Comparison of ENCODE assay signal across 8 mouse cellular contexts in genomic region chr17:30575121-30575904, GRCm38 (mm10). TPM values are rescaled to one million over a fixed set of nuclear protein-coding genes. Genes with fewer than 3 reads are reported as not detected.
DNase-seq lines count a peak whose midpoint lies in the region; ATAC-seq and TF ChIP-seq lines count a peak whose summit lies in the region.

No protein-coding gene starts in this region.

- DNase-seq in left cerebral cortex, adult 18-20 months (ENCODE audit: low spot score in 2 of 2): peak; percentile 48 to 74
- DNase-seq in left cerebral cortex, postnatal 4 days: no peak
- peak; percentile 48 for DNase-seq in MEL-GATA-1-ER (ENCODE audit: extremely low read depth, low read depth)
- DNase-seq in embryonic facial prominence, embryonic 11.5 days (ENCODE audit: low spot score): no peak
- DNase-seq in liver: peak; percentile 42
- no peak for DNase-seq in embryo, embryonic 11 days

- H3K27me3 ChIP-seq in embryonic facial prominence, embryonic 11.5 days (ENCODE audit: control insufficient read depth, insufficient read depth, low read length): no peaks in the 10 kb centered on the region
- no peaks in the 10 kb centered on the region for H3K27me3 ChIP-seq in hindbrain, embryonic 13.5 days

- 8% methylated on average over 35 of the region's 35 CpGs for WGBS in embryonic facial prominence, embryonic 11.5 days
- 7% methylated on average over 35 of the region's 35 CpGs for WGBS in hindbrain, embryonic 13.5 days
- WGBS in olfactory bulb, adult 2 months: 1% methylated on average over 35 of the region's 35 CpGs

- H3K27ac ChIP-seq in embryonic facial prominence, embryonic 11.5 days (replicated peaks; ENCODE audit: low read depth, low read length): peak overlapping the region; percentile 5; the same call in 1 of the 2 replicates
- peak overlapping the region; percentile 96 for H3K27ac ChIP-seq in hindbrain, embryonic 13.5 days
- 0 out of 2 replicates have a peak overlapping the region, but pooled peaks have one; percentile 33 for H3K27ac ChIP-seq in olfactory bulb, adult 2 months (ENCODE audit: insufficient read depth, low read depth, low read length)

- peak; percentile 26 for ATAC-seq in embryonic facial prominence, embryonic 11.5 days (replicated peaks; ENCODE audit: insufficient number of reproducible peaks, low FRiP score, low TSS enrichment, low read depth)
- ATAC-seq in hindbrain, embryonic 13.5 days (ENCODE audit: low FRiP score): peak; percentile 24; the same call in 1 of the 2 replicates

- TF ChIP-seq CTCF in olfactory bulb, adult 2 months (IDR thresholded peaks at IDR 0.05; ENCODE audit: insufficient read depth, low read depth, low read length): no peak

- no peaks in the 10 kb centered on the region for H3K36me3 ChIP-seq in embryonic facial prominence, embryonic 11.5 days (replicated peaks; ENCODE audit: control insufficient read depth, insufficient read depth, low read depth, low read length)
- H3K36me3 ChIP-seq in hindbrain, embryonic 13.5 days: no peaks in the 10 kb centered on the region

- H3K9me3 ChIP-seq in embryonic facial prominence, embryonic 11.5 days (replicated peaks; ENCODE audit: control insufficient read depth, low read length): no peaks in the 10 kb centered on the region
- no peaks in the 10 kb centered on the region for H3K9me3 ChIP-seq in hindbrain, embryonic 13.5 days

- TF ChIP-seq POLR2A in olfactory bulb, adult 2 months (IDR thresholded peaks at IDR 0.05; ENCODE audit: insufficient read depth, low read depth, low read length): no peak

- peak overlapping the region; percentile 57 for H3K4me2 ChIP-seq in embryonic facial prominence, embryonic 11.5 days (ENCODE audit: low read depth, low read length)
- H3K4me2 ChIP-seq in hindbrain, embryonic 13.5 days: peak overlapping the region; percentile 76

- peak overlapping the region; percentile 59 for H3K9ac ChIP-seq in embryonic facial prominence, embryonic 11.5 days (replicated peaks; ENCODE audit: low read length)
- H3K9ac ChIP-seq in hindbrain, embryonic 13.5 days: peak overlapping the region; percentile 80

- H3K4me3 ChIP-seq in embryonic facial prominence, embryonic 11.5 days (ENCODE audit: low read depth, low read length): peak overlapping the region; percentile 61
- peak overlapping the region; percentile 64 for H3K4me3 ChIP-seq in hindbrain, embryonic 13.5 days
- H3K4me3 ChIP-seq in olfactory bulb, adult 2 months (ENCODE audit: insufficient read depth, low read depth, low read length): peak overlapping the region; percentile 88

- intact Hi-C loops in left cerebral cortex, postnatal 4 days (cut with DNase I): no loop called here

- no peaks in the 10 kb centered on the region for H3K4me1 ChIP-seq in embryonic facial prominence, embryonic 11.5 days (ENCODE audit: control insufficient read depth, insufficient read depth, low read length)
- H3K4me1 ChIP-seq in hindbrain, embryonic 13.5 days (replicated peaks): peaks cover 29% of the 10 kb centered on the region
- peaks cover 5% of the 10 kb centered on the region for H3K4me1 ChIP-seq in olfactory bulb, adult 2 months (ENCODE audit: control insufficient read depth, insufficient read depth, low read length)

RNA-seq across cellular contexts. Expression of gene Btbd9, which starts 1.0 kb away (rescaled TPM):
- total RNA-seq in left cerebral cortex, adult 18-20 months (2021): 100 to 1,000 TPM; 100 to 101 TPM
- total RNA-seq in left cerebral cortex, postnatal 4 days (2021): 100 to 1,000 TPM; 110 to 126 TPM
- 40.6 and 43.6 TPM in 2 replicates for polyA plus RNA-seq in embryonic facial prominence, embryonic 11.5 days (2014; fragmentation: Nextera tagmentation; extraction: Ambion mirVana)
- 149 and 150 TPM in 2 replicates for polyA plus RNA-seq in hindbrain, embryonic 13.5 days (2015; fragmentation: Nextera tagmentation; extraction: Ambion mirVana)
- not detected in 2 replicates for polyA plus RNA-seq in olfactory bulb, adult 2 months (2012; ENCODE audit: insufficient read depth, insufficient read length, low replicate concordance, missing spikeins)

RNA-seq across cellular contexts. Expression of gene Dnah8, which starts 48.8 kb away (rescaled TPM):
- total RNA-seq in left cerebral cortex, adult 18-20 months (2021): 1 to 10 TPM in 1 of 2 experiments, under 1 TPM in 1; 0.46 to 1.6 TPM
- total RNA-seq in left cerebral cortex, postnatal 4 days (2021): 1 to 10 TPM; 5.3 to 5.6 TPM
- 1.3 and 1.5 TPM in 2 replicates for polyA plus RNA-seq in embryonic facial prominence, embryonic 11.5 days (2014; fragmentation: Nextera tagmentation; extraction: Ambion mirVana)
- 1.3 and 1.9 TPM in 2 replicates for polyA plus RNA-seq in hindbrain, embryonic 13.5 days (2015; fragmentation: Nextera tagmentation; extraction: Ambion mirVana)
- not detected in 2 replicates for polyA plus RNA-seq in olfactory bulb, adult 2 months (2012; ENCODE audit: insufficient read depth, insufficient read length, low replicate concordance, missing spikeins)

RNA-seq across cellular contexts. Expression of gene Glo1, which starts 51.4 kb away (rescaled TPM):
- total RNA-seq in left cerebral cortex, adult 18-20 months (2021): 100 to 1,000 TPM; 155 to 156 TPM
- 100 to 1,000 TPM; 107 to 121 TPM for total RNA-seq in left cerebral cortex, postnatal 4 days (2021)
- 268 and 275 TPM in 2 replicates for polyA plus RNA-seq in embryonic facial prominence, embryonic 11.5 days (2014; fragmentation: Nextera tagmentation; extraction: Ambion mirVana)
- 153 and 172 TPM in 2 replicates for polyA plus RNA-seq in hindbrain, embryonic 13.5 days (2015; fragmentation: Nextera tagmentation; extraction: Ambion mirVana)
- not detected in 2 replicates for polyA plus RNA-seq in olfactory bulb, adult 2 months (2012; ENCODE audit: insufficient read depth, insufficient read length, low replicate concordance, missing spikeins)

Comparison
In these comparisons a context has a peak if more than half of its experiments do, and no peak if none do; other contexts are left out.
1. DNase-seq: peak in left cerebral cortex, adult 18-20 months (2 of 2), MEL-GATA-1-ER (single experiment) and liver (single experiment); none in left cerebral cortex, postnatal 4 days (single experiment), embryonic facial prominence, embryonic 11.5 days (single experiment) and embryo, embryonic 11 days (single experiment).
2. H3K27ac ChIP-seq: peak in every context shown above with its lines; median percentile 96 in hindbrain, embryonic 13.5 days; 33 in olfactory bulb, adult 2 months; 5 in embryonic facial prominence, embryonic 11.5 days.
3. RNA of gene Glo1, which starts 51.4 kb away (polyA plus RNA-seq): 268 to 275 TPM in embryonic facial prominence, embryonic 11.5 days and 153 to 172 TPM in hindbrain, embryonic 13.5 days; not detected in olfactory bulb, adult 2 months; every median in the first group is over 100 times any median in the second.
4. Peak in every context shown above with its lines, with median percentiles within 50 percentile points of each other: H3K4me3 ChIP-seq.